Mouse (Mus musculus) 3134 (cell line): Measurements from ENCODE around the gene 4930503E14Rik.
"Not testable (repeated sequence)": the region's sequence is repeated elsewhere in the genome, so short reads cannot be mapped to it uniquely, and the experiment has no call there.

Experiments used
- DNase-seq: peaks from one replicate; pipeline ENCODE4 v3.0.0-alpha.2; 2011; ENCODE audit warnings: low spot score; ENCODE audit not compliant: insufficient read length; ENCODE audit errors: extremely low read depth

The 4930503E14Rik gene

DNA sequence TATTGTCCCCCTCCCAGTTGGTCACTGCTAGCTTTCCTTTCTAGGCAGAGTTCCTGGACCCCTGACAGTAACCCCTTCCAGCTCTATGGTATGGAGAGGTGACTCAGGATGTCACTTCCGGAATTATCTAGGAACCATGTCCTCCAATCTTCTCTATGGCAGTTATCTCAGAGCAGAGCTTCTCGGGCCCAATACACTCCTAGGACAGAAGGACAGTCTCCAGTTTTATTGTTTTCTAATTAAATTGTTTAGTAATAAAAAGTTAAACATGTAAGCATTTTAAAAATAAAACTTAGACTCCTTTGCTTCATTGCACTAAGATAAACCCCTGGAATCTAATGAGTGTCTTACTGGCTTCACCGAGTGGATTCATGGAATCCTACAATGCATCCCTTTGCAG, at the start of gene 4930503E14Rik:
Gene 4930503E14Rik (minus strand): TSS at position 101 of the 400 bp plus-strand sequence.
- not testable (repeated sequence) for DNase-seq

GRCm38 (mm10) chr14:44248039-44248438, 35.0 kb upstream of the 4930503E14Rik start:
- no peak for DNase-seq

GRCm38 (mm10) chr14:44197361-44197760, 15.7 kb downstream of the 4930503E14Rik start, which contains the start of gene Gm8212:
TSS of gene Gm8212 (plus strand) at chr14:44197661.
- not testable (repeated sequence) for DNase-seq

DNA sequence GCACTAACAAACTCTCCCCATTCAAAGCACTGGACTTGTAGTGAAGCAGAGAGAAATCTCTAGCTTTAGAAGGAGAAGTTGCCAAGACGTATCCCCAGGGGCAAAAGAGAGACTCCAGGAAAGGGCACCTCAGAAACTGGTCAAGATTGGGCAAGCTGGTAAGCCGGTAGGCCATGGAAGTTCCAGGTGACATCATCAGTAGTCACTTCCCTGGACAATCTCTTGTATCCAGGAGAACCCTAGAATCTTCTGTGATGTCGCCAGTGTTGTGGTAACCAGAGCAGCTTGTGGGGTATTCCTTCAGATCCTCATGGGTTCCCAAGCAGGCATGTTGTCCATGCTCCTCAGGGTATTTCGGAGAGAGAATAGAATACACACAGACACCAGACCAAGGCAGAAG, 89.5 kb downstream of the 4930503E14Rik start, which contains the start of gene Gm3327:
Gene Gm3327 (plus strand): TSS at position 301 of the 400 bp plus-strand sequence.
- DNase-seq: not testable (repeated sequence)
